ENCODE assay signal across 19 mouse cellular contexts in the genomic region with DNA sequence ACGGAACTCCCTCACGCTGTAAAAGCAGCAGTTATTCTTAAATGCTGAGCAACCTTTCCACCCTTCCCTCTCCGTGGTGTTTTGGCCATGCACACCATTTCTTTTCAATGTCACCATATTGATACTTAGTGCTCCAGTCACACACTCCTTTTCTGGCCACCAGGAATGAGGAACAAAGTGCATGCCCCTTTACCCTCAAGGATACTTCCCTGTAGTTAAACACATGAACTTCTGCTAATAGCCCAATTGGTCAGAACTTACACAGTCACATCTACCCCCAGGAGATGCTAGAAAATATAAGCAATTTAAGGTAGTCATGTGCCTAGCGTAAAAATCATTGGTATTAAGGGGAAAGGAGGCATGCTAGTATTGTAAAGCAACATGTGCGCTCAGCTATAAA. TPM values are rescaled to one million over a fixed set of nuclear protein-coding genes. Genes with fewer than 3 reads are reported as not detected.
"Had no signal": no experiment of that assay in that cellular context is flagged by ENCODE, and none has a peak within 500 bp of the region (broad histone marks: within the 10 kb centered on the region; RNA-seq: fewer than 3 reads in every experiment).

No protein-coding gene starts in this region.

- ATAC-seq: liver, embryonic 12.5 days; liver, postnatal 0 days; lung, postnatal 0 days; midbrain, embryonic 13.5 days; midbrain, embryonic 15.5 days; midbrain, embryonic 16.5 days had no signal

- DNase-seq: left cerebral cortex, postnatal 4 days; liver; liver, embryonic 13.5 days; liver, postnatal 0 days; lung, adult 18-20 months; lung, adult 2 months; lung, embryonic 14.5 days; lung, postnatal 10 days; lung, postnatal 14 days; lung, postnatal 36 days; lung, postnatal 4 days; midbrain, embryonic 14.5 days had no signal

RNA-seq across cellular contexts. Expression of a gene that starts 27.4 kb away (rescaled TPM):
- total RNA-seq: liver, adult 2 months; megakaryocyte-erythroid progenitor cell, adult 5-6 weeks had no signal
